Mouse (Mus musculus) thymus, adult 2 months (tissue): ENCODE results near the gene Glt1d1. TPM values are rescaled to one million over a fixed set of nuclear protein-coding genes. Genes with fewer than 3 reads are reported as not detected.

Experiments
- DNase-seq: peaks from one replicate; pipeline ENCODE4 v3.0.0; 2021
- H3K27ac ChIP-seq: fragments of 200-500 bp; 2 replicates; pipeline ENCODE4 v1.5.1; 2012; ENCODE audit warnings: low read length, control low read depth; ENCODE audit not compliant: control insufficient read depth, insufficient read depth
- H3K27me3 ChIP-seq: fragments of 200-500 bp; 2 replicates; pipeline ENCODE4 v1.6.1; 2012; ENCODE audit warnings: mild to moderate bottlenecking, low read length, moderate library complexity, mixed read lengths; ENCODE audit not compliant: control insufficient read depth, insufficient read depth
- H3K36me3 ChIP-seq: fragments of 200-500 bp; 2 replicates; pipeline ENCODE4 v1.6.1; 2012; ENCODE audit warnings: mild to moderate bottlenecking, low read length, moderate library complexity; ENCODE audit not compliant: control insufficient read depth, insufficient read depth
- H3K4me1 ChIP-seq: fragments of 200-500 bp; replicated peaks from 2 replicates; pipeline ENCODE4 v1.6.1; 2012; ENCODE audit warnings: low read length; ENCODE audit not compliant: control insufficient read depth, insufficient read depth
- H3K4me3 ChIP-seq: fragments of 200-500 bp; 2 replicates; pipeline ENCODE4 v1.5.1; 2012; ENCODE audit warnings: mild to moderate bottlenecking, low read length, control low read depth, moderate library complexity; ENCODE audit not compliant: control insufficient read depth, insufficient read depth
- CTCF ChIP-seq: fragments of 200-500 bp; IDR thresholded peaks from 2 replicates; pipeline ENCODE4 v1.5.1; 2012; ENCODE audit warnings: mild to moderate bottlenecking, control low read depth, low read length, moderate library complexity, borderline replicate concordance; ENCODE audit not compliant: control insufficient read depth, poor library complexity, insufficient read depth; ENCODE audit errors: extremely low read depth
- POLR2A ChIP-seq: fragments of 200-500 bp; IDR thresholded peaks from 2 replicates; pipeline ENCODE4 v1.6.1; 2012; ENCODE audit warnings: mild to moderate bottlenecking, low read length, control low read depth, moderate library complexity; ENCODE audit not compliant: control insufficient read depth, poor library complexity, insufficient read depth; ENCODE audit errors: extremely low read depth
- WGBS: fragments of 180-500 bp; shearing (Covaris S2); methylation state at CpG from one replicate; pipeline ENCODE4 v1.1.7; 2018; 5-methylcytosine and 5-hydroxymethylcytosine counted together
- polyA plus RNA-seq: library from polyadenylated mRNA; depleted of rRNA; stranded (reverse); fragments of >200 nt; gene quantifications from 2 replicates; pipeline ENCODE4 v1.2.3, GENCODE M21; 2012

Glt1d1 gene
- polyA plus RNA-seq, 1 experiment: 0.51 TPM

DNA sequence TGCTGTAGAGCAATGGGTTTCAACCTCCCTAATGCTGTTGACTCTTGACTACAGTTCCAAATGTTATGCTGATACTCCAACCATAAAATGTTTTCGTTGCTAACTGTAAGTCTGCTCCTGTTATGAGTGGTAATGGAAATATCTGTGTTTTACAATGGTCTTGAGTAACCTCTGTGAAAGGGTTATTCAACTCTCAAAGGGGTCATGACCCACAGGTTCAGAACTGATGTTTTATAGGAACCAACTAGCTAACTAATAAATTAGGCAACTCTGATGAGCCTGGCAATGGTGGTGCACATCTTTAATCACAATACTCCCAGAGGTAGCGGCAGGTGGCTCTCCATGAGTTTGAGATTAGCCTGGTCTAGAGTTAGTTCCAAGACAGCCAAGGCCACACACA is 6.1 kb downstream of the Glt1d1 start:
- TF ChIP-seq POLR2A (no peak), CTCF (no peak)
- Histone ChIP-seq H3K36me3 (no peaks in the 10 kb centered on the region), H3K4me1 (no peaks in the 10 kb centered on the region), H3K4me3 (no peak overlapping the region), H3K27ac (no peak overlapping the region), H3K27me3 (peaks cover 3% of the 10 kb centered on the region; the same call in 1 of the 2 replicates)
- DNase-seq: no peak
- WGBS: 92% methylated on average over 2 of the region's 2 CpGs

DNA sequence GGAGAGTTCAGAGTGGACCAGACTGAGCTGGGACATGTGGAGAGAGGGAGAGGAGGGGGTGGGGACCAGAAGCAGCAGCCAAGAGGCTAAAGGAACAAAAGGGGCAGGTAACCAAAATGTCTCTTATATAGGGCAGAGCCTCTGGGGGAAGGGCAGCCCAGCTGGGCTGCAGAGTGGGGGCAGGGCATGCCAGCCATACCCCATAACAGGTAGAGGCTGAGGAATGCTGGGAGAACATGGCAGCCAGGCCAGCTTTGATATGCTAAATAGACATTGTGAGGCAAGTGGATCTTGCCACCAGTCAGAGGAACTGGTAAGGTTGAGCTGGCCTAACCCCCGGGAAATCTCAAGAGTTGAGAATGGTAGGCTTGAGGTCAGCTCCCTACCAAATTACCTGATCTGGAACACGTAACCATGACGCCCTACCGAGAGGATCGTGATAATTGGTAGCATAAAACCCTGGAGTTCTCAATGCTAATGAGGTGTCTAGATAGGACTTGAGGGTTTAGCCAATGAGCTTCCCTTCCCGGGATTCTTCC is 7.1 kb downstream of the Glt1d1 start:
- Histone ChIP-seq H3K36me3 (no peaks in the 10 kb centered on the region), H3K4me3 (no peak overlapping the region), H3K27ac (no peak overlapping the region), H3K4me1 (no peaks in the 10 kb centered on the region), H3K27me3 (no peaks in the 10 kb centered on the region)
- 89% methylated on average over 6 of the region's 6 CpGs for WGBS
- no peak for DNase-seq
- TF ChIP-seq CTCF (no peak), POLR2A (no peak)

DNA sequence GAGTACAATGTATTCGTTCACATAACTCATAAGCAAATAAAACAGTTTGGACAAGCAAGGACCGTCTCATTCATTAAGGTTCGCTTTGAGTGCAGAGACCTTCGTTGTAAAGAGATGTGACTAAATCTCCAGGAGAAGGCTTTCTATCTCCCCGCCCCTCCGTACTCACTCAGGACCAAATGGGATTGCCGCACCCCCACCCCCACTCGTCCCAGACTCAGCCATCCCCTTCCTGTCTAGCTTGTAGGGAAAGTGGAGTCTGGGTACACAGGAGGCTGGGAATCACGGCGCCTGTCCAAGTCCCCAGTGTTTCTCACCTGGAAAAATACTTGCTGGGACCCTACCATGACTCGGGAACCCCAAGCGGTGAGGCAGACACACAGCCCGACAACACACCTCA is 7.6 kb downstream of the Glt1d1 start:
- DNase-seq: no peak
- no peaks in the 10 kb centered on the region for H3K36me3 ChIP-seq
- TF ChIP-seq CTCF (no peak), POLR2A (no peak)
- no peaks in the 10 kb centered on the region for H3K27me3 ChIP-seq
- no peak overlapping the region for H3K4me3 ChIP-seq
- H3K4me1 ChIP-seq: no peaks in the 10 kb centered on the region
- H3K27ac ChIP-seq: no peak overlapping the region
- 96% methylated on average over 13 of the region's 13 CpGs for WGBS

DNA sequence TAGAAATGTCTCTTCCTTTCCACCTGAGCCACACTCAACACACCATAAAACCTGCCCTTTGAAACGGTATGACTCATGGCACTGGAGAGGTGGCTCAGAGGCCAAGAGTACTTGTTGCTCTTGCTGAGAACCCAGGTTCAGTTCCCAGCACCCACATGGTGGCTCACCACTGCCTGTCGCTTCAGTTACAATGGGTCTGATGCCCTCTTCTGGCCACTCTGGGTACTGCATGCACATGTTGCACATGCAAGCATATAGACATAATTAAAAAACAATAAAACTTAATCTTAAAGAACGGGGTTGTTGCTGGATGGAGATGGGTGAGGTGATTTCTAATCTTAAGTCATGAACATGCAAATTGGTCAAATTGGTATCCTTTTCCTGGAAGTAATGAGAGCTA is 8.3 kb downstream of the Glt1d1 start:
- H3K4me3 ChIP-seq: no peak overlapping the region

DNA sequence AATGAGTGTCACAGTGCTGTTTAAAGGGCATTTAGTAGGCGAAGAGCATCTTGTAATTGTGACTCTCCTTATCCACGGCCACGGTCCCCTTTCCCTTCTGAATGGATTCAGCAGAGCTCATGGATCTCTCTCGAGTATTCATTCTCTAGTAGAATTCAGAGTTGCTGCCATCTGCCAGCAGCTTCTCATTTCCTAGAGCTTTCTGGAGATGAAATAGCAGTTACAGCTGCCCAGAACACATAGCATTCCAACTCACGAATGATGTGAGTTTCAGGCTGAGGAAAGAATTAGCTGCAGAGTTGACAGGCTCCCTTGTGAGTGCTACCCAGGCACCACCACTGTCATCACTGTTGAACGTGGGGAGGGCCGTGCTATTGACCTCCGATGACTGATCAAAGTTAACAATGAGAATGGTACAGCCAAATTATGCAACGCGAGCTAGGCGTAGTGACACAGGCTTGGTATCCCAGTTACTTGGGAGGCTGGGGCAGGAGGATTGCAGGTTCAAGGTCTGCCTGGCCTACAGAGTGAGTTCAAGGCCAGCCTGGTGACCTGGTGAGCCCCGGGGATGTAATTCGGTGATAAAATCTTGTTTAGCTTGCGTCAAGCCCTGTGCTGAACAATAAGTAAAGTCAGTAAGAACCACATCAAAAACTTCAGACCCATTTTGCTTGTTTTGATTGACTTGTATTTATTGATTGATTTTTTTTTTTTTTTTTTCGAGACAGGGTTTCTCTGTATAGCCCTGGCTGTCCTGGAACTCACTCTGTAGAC is 9.3 kb downstream of the Glt1d1 start:
- H3K4me3 ChIP-seq: no peak overlapping the region
- H3K4me1 ChIP-seq: no peaks in the 10 kb centered on the region
- TF ChIP-seq CTCF (no peak), POLR2A (no peak)
- 95% methylated on average over 15 of the region's 15 CpGs for WGBS
- no peaks in the 10 kb centered on the region for H3K36me3 ChIP-seq
- DNase-seq: no peak
- H3K27me3 ChIP-seq: no peaks in the 10 kb centered on the region
- no peak overlapping the region for H3K27ac ChIP-seq

More for the DNA sequence above, 8.3 kb downstream of the Glt1d1 start:
- no peaks in the 10 kb centered on the region for H3K4me1 ChIP-seq
- no peak for DNase-seq
- WGBS: 98% methylated on average over 3 of the region's 3 CpGs
- H3K27ac ChIP-seq: no peak overlapping the region
- no peaks in the 10 kb centered on the region for H3K27me3 ChIP-seq
- TF ChIP-seq CTCF: 0 out of 2 replicates have a peak, but pooled peaks have one; percentile 25
- no peak for TF ChIP-seq POLR2A
- no peaks in the 10 kb centered on the region for H3K36me3 ChIP-seq

DNA sequence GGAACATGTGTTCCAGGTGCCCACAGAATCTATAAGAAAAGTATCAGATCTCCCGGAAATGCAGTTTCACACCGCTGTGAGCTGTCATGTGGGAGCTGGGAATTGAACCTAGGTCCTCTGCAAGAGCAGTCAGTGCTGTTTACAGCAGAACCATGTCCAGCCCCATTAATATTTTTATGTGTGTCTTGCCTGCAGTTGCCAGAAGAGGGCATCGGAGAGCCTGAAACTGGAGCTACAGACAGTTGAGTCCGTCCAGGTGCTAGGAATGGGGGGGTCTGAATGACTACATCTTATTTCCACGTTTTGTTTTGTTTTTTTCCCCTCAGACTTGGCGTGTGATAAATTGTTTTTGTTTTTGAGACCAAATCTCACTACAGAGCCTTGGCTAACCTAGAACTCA is 16.0 kb downstream of the Glt1d1 start:
- DNase-seq: no peak
- no peak for TF ChIP-seq CTCF
- TF ChIP-seq POLR2A: no peak
- Histone ChIP-seq H3K4me1 (no peaks in the 10 kb centered on the region), H3K27ac (no peak overlapping the region), H3K36me3 (no peaks in the 10 kb centered on the region), H3K4me3 (no peak overlapping the region), H3K27me3 (no peaks in the 10 kb centered on the region)
- 66% methylated on average over 6 of the region's 6 CpGs for WGBS
